Mouse (Mus musculus) erythroblast, embryonic 14.5 days (primary cell): ENCODE data around the gene Gm42417.

Experiments
- GATA1 ChIP-seq: IDR thresholded peaks from 2 replicates; pipeline ENCODE4 v1.6.1; 2012; ENCODE audit warnings: low read length, inconsistent platforms, mixed read lengths
- TAL1 ChIP-seq: IDR thresholded peaks from 3 replicates; pipeline ENCODE4 v1.6.1; 2012; ENCODE audit warnings: low read length, inconsistent platforms, mixed read lengths

- TF ChIP-seq TAL1 (no peak), GATA1 (no peak)
Observed at GRCm38 (mm10) chr1:36587860-36588259, 48.6 kb upstream of the Gm42417 start.
